27 mouse cellular contexts compared by ENCODE assay signal in the genomic region with DNA sequence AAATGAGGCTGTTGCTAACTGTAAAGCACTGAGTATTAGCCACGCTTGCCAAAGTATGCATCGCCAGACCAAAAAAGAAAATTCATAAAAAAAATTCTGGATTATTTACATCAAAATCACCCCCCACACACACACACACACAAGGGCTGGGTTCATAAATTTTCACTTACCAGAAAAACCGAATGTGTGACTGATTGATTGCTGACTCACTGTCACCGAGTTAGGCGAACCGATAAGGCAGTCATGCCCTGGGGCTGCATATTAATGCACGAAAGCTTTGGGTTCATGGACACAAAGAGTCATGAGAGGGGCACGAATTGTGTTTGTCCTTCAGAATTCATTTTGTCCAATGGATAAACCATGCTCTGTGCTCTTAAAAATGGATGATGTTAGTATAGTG. TPM values are rescaled to one million over a fixed set of nuclear protein-coding genes. Genes with fewer than 3 reads are reported as not detected.
A peak's percentile ranks its signal among the peaks of the same experiment; 100 is the strongest.
DNase-seq lines count a peak whose midpoint lies in the region; ATAC-seq and TF ChIP-seq lines count a peak whose summit lies in the region.
"Had no signal": no experiment of that assay in that cellular context is flagged by ENCODE, and none has a peak within 500 bp of the region (broad histone marks: within the 10 kb centered on the region; RNA-seq: fewer than 3 reads in every experiment).

No protein-coding gene starts in this region.

- TF ChIP-seq CTCF in G1E (IDR thresholded peaks at IDR 0.05; ENCODE audit: low read depth, low read length) = no peak

- no peaks in the 10 kb centered on the region for H3K36me3 ChIP-seq in G1E (replicated peaks)
- no peaks in the 10 kb centered on the region for H3K36me3 ChIP-seq in liver, embryonic 16.5 days (ENCODE audit: control insufficient read depth, insufficient read depth)
- H3K36me3 ChIP-seq in hindbrain, embryonic 10.5 days = no peaks in the 10 kb centered on the region
- H3K36me3 ChIP-seq: embryonic facial prominence, embryonic 13.5 days; forebrain, embryonic 12.5 days; heart, embryonic 10.5 days; limb, embryonic 15.5 days; stomach, embryonic 15.5 days had no signal

- H3K4me1 ChIP-seq in G1E (ENCODE audit: insufficient read depth, low read depth, low read length) = peaks cover 49% of the 10 kb centered on the region
- peaks cover 3% of the 10 kb centered on the region for H3K4me1 ChIP-seq in liver, embryonic 16.5 days (ENCODE audit: control insufficient read depth, low read depth, low read length)
- peaks cover 18% of the 10 kb centered on the region; the same call in 1 of the 2 replicates for H3K4me1 ChIP-seq in hindbrain, embryonic 10.5 days (replicated peaks)
- H3K4me1 ChIP-seq: forebrain, embryonic 12.5 days had no signal

- no peak overlapping the region for H3K4me2 ChIP-seq in liver, embryonic 16.5 days (ENCODE audit: low read depth, low read length)
- H3K4me2 ChIP-seq: embryonic facial prominence, embryonic 13.5 days; forebrain, embryonic 12.5 days; limb, embryonic 15.5 days; stomach, embryonic 15.5 days had no signal

- 0 out of 2 replicates have a peak, but pooled peaks cover 2% of the 10 kb centered on the region for H3K27me3 ChIP-seq in G1E (ENCODE audit: insufficient read depth, low read length)
- no peaks in the 10 kb centered on the region for H3K27me3 ChIP-seq in liver, embryonic 16.5 days (ENCODE audit: control insufficient read depth, insufficient read depth, low read depth, low read length)
- peaks cover 18% of the 10 kb centered on the region for H3K27me3 ChIP-seq in hindbrain, embryonic 10.5 days (ENCODE audit: insufficient read depth, poor library complexity, severe bottlenecking)
- H3K27me3 ChIP-seq: CH12.LX; limb, embryonic 15.5 days; stomach, embryonic 15.5 days had no signal

- DNase-seq in G1E (ENCODE audit: low spot score) = no peak
- peak; percentile 63 for DNase-seq in MEL-GATA-1-ER (ENCODE audit: extremely low read depth, low read depth)
- peak; percentile 62 for DNase-seq in liver
- DNase-seq in urinary bladder, postnatal 36 days (ENCODE audit: low spot score in 2 of 2) = no peak
- DNase-seq in hindbrain, embryonic 10.5 days (ENCODE audit: low spot score) = no peak
- DNase-seq: adrenal gland, postnatal 10 days; B cell, adult 2 months; cerebellum, adult 11-12 months; cerebellum, postnatal 14 days; gastrocnemius, postnatal 36 days; kidney, adult 11 months; left cerebral cortex, postnatal 4 days; lung, postnatal 10 days; right cerebral cortex, adult 18-20 months; thymus, postnatal 25 days had no signal

- ATAC-seq in G1E (ENCODE audit: extremely low read depth, insufficient number of reproducible peaks, low FRiP score, poor library complexity, severe bottlenecking) = peak; percentile 31; the same call in 1 of the 2 replicates
- peak; percentile 47; the same call in 1 of the 2 replicates for ATAC-seq in liver, embryonic 16.5 days (ENCODE audit: low read depth)
- no peak for ATAC-seq in granulocyte monocyte progenitor cell, adult 5-6 weeks (replicated peaks; ENCODE audit: poor library complexity, severe bottlenecking)
- ATAC-seq: hindbrain, postnatal 0 days; midbrain, embryonic 16.5 days had no signal

- peaks cover 5% of the 10 kb centered on the region for H3K9me3 ChIP-seq in G1E (replicated peaks)
- no peaks in the 10 kb centered on the region for H3K9me3 ChIP-seq in liver, embryonic 16.5 days (replicated peaks; ENCODE audit: control insufficient read depth, low read length)
- no peaks in the 10 kb centered on the region for H3K9me3 ChIP-seq in hindbrain, embryonic 10.5 days
- H3K9me3 ChIP-seq: embryonic facial prominence, embryonic 13.5 days; forebrain, embryonic 12.5 days; heart, embryonic 10.5 days; limb, embryonic 15.5 days; stomach, embryonic 15.5 days had no signal

- no peak overlapping the region for H3K9ac ChIP-seq in liver, embryonic 16.5 days (ENCODE audit: low read depth, low read length)
- H3K9ac ChIP-seq: embryonic facial prominence, embryonic 13.5 days; forebrain, embryonic 12.5 days; limb, embryonic 15.5 days; stomach, embryonic 15.5 days had no signal

- no peak overlapping the region for H3K4me3 ChIP-seq in G1E (ENCODE audit: low read depth, low read length)
- no peak overlapping the region for H3K4me3 ChIP-seq in liver, embryonic 16.5 days (ENCODE audit: low read depth, low read length)
- no peak overlapping the region for H3K4me3 ChIP-seq in hindbrain, embryonic 10.5 days
- H3K4me3 ChIP-seq: embryonic facial prominence, embryonic 13.5 days; erythroblast, embryonic 14.5 days; forebrain, embryonic 12.5 days; heart, embryonic 10.5 days; limb, embryonic 15.5 days; stomach, embryonic 15.5 days had no signal

- no peak overlapping the region for H3K27ac ChIP-seq in liver, embryonic 16.5 days (ENCODE audit: low read length)
- no peak overlapping the region for H3K27ac ChIP-seq in hindbrain, embryonic 10.5 days
- H3K27ac ChIP-seq: embryonic facial prominence, embryonic 13.5 days; forebrain, embryonic 12.5 days; heart, embryonic 10.5 days; hindbrain, postnatal 0 days; kidney, postnatal 0 days; limb, embryonic 15.5 days; stomach, embryonic 15.5 days had no signal

- 21% methylated on average over 8 of the region's 8 CpGs for WGBS in liver, embryonic 16.5 days (ENCODE audit: insufficient replicate concordance)
- 74% methylated on average over 8 of the region's 8 CpGs for WGBS in hindbrain, embryonic 10.5 days

RNA-seq across cellular contexts. Expression of gene Fli1, which starts 17.2 kb away (rescaled TPM):
- 4.9 and 5.8 TPM in 2 replicates for total RNA-seq in G1E (2014; fragmentation: Nextera tagmentation)
- 24.2 and 27.0 TPM in 2 replicates for total RNA-seq in G1E (2017)
- 2.5 and 3.4 TPM in 2 replicates for polyA plus RNA-seq in G1E (2012)
- polyA plus RNA-seq in liver, embryonic 16.5 days (2015; fragmentation: Nextera tagmentation; extraction: Ambion mirVana) = 6.9 and 8.2 TPM in 2 replicates
- 23.1 and 26.2 TPM in 2 replicates for polyA plus RNA-seq in hindbrain, embryonic 10.5 days (2016; fragmentation: Nextera tagmentation; extraction: Ambion mirVana)
- total RNA-seq in granulocyte monocyte progenitor cell, adult 5-6 weeks (2014; fragmentation: Nextera tagmentation) = 63.4 and 68.3 TPM in 2 replicates
- total RNA-seq in granulocyte monocyte progenitor cell, adult 5-6 weeks (2017) = 106 and 109 TPM in 2 replicates

Comparison
In these comparisons a context has a peak if more than half of its experiments do, and no peak if none do; other contexts are left out.
1. DNase-seq: peak in MEL-GATA-1-ER (single experiment) and liver (single experiment); none in G1E (single experiment), urinary bladder, postnatal 36 days (0 of 2) and hindbrain, embryonic 10.5 days (single experiment).